Mouse (Mus musculus): ENCODE measurements around the gene Tekt5. TPM values are rescaled to one million over a fixed set of nuclear protein-coding genes. Genes with fewer than 3 reads are reported as not detected.

Tekt5 gene
- polyA plus RNA-seq, 1 experiment from 2014 or later: 0.22 TPM

DNA sequence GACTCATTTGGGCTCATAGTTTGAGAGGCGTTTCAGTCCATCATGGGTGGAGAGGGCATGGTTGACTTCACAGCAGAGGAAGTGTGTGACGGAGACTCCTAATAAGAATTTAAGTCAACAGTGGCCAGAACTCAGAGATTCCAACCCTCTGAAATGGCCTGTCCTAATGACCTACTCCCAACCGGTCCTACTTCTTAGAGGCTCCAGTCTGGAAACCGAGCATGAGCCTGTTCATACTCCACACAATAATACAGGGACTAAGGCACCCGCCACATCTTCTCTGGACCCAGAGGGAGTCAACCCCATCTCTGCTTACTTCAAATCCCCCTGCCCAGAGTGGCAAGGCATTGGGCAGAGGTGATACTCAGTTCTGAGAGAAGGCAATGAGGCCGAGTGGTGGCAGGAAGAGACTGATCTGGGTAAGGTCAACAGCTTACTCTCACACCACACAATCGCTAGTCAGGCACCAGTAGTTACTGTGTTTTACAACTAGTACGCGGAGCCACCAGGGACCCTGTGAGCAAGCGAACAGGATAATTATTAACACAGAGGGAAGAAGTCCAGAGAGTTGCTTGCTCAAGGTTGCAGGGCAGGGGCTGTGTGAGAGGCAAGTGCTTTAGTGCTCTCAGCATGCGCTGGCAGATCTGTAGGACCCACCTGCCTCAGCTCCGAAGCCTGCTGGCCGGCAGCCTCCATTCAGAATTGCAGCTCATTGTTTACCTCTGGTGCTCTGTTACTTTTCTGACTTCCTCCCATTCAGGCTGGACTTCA is 67.5 kb downstream of the Tekt5 start:
- H3K36me3 ChIP-seq: no peaks in the 10 kb centered on the region
- no peaks in the 10 kb centered on the region for H3K9me3 ChIP-seq
- H3K9ac ChIP-seq (replicated peaks): no peak overlapping the region
- H3K4me3 ChIP-seq: no peak overlapping the region
- H3K27ac ChIP-seq (replicated peaks): no peak overlapping the region
- no peaks in the 10 kb centered on the region for H3K4me1 ChIP-seq
- 65% methylated on average over 13 of the region's 13 CpGs for WGBS
- H3K4me2 ChIP-seq (replicated peaks): no peak overlapping the region
- H3K27me3 ChIP-seq: no peaks in the 10 kb centered on the region
- no peak for ATAC-seq (ENCODE audit: low FRiP score, low read depth)

DNA sequence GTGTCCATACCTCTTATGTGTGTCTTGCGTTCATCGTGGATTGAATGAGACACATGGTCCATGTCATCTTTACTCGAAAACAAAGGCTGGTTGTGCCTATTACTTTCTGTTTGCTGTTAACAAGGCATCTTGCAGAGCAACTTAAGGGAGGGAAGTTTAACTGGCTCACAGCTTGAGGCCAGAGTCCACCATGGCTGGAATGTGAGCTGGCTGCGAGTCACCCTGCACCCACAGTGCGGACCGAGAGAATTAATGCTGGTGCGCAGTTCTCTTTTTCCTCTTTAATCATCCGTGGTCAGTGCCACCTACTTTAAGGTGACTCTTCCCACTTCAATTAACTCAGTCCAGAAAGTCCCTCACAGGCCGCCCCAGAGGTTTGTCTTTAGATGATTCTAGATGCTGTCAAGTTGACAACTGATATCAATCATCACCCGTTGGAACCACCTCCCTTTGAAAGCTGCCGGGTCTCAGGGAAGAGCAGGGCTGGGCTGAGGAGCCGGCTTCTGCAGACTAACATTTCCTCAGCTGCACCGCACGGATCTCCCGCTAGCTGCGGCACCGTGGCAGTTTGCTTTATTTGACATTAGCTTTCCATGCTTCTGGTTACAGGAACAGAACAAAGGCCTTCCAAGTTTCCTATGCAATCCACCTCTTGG is 75.2 kb downstream of the Tekt5 start:
- H3K9ac ChIP-seq (replicated peaks): no peak overlapping the region
- H3K4me3 ChIP-seq: no peak overlapping the region
- no peaks in the 10 kb centered on the region; the same call in 1 of the 2 replicates for H3K27me3 ChIP-seq
- no peaks in the 10 kb centered on the region for H3K4me1 ChIP-seq
- no peaks in the 10 kb centered on the region for H3K36me3 ChIP-seq
- no peaks in the 10 kb centered on the region for H3K9me3 ChIP-seq
- WGBS: 66% methylated on average over 17 of the region's 17 CpGs
- H3K4me2 ChIP-seq (replicated peaks): no peak overlapping the region
- no peak overlapping the region for H3K27ac ChIP-seq (replicated peaks)
- no peak for ATAC-seq (ENCODE audit: low FRiP score, low read depth)

- Histone ChIP-seq H3K9ac (replicated peaks) (no peak overlapping the region), H3K27ac (replicated peaks) (no peak overlapping the region), H3K4me2 (replicated peaks) (no peak overlapping the region), H3K27me3 (peaks cover 23% of the 10 kb centered on the region), H3K9me3 (no peaks in the 10 kb centered on the region), H3K4me3 (no peak overlapping the region), H3K4me1 (peaks cover 7% of the 10 kb centered on the region; the same call in 1 of the 2 replicates), H3K36me3 (no peaks in the 10 kb centered on the region)
- no peak for ATAC-seq (ENCODE audit: low FRiP score, low read depth)
- WGBS: 62% methylated on average over 4 of the region's 4 CpGs
These were observed 78.1 kb downstream of the Tekt5 start for GRCm38 (mm10) chr16:10317197-10317544.

GRCm38 (mm10) chr16:10316493-10317196 is 78.6 kb downstream of the Tekt5 start:
- no peak for ATAC-seq (ENCODE audit: low FRiP score, low read depth)
- H3K36me3 ChIP-seq: no peaks in the 10 kb centered on the region
- no peak overlapping the region for H3K4me2 ChIP-seq (replicated peaks)
- H3K27ac ChIP-seq (replicated peaks): no peak overlapping the region
- H3K9ac ChIP-seq (replicated peaks): no peak overlapping the region
- no peak overlapping the region for H3K4me3 ChIP-seq
- H3K27me3 ChIP-seq: peaks cover 28% of the 10 kb centered on the region
- H3K9me3 ChIP-seq: no peaks in the 10 kb centered on the region
- 78% methylated on average over 10 of the region's 10 CpGs for WGBS
- peaks cover 7% of the 10 kb centered on the region; the same call in 1 of the 2 replicates for H3K4me1 ChIP-seq

DNA sequence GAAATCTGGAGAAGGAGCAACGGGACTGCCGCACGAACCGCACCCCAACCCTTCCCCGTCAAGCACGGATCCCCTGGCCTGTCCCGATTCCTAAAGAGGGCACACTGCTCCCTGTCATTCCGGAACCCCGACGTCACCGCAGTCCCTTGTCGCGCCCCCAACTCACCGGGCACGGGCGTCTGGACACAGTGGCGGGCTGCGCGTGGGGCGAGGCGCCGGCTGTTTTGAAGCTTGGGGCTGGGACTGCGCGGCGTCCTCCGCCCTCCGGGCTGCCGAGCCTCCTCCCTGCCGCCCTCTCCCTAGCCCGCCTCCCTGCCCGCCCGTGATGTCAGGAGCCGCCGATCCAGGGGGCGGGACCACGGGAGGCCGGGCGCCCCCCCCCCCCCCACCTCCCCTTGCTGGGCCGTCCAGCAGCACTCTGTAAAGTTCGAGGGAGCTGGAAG is 81.6 kb downstream of the Tekt5 start, which contains the start of gene Emp2:
TSS of gene Emp2 (minus strand) at position 323 of the 443 bp plus-strand sequence.
- peaks cover 7% of the 10 kb centered on the region; the same call in 1 of the 2 replicates for H3K4me1 ChIP-seq
- peak within 1 kb of the TSS; percentile 50 for H3K4me3 ChIP-seq
- no peak within 1 kb of the TSS for H3K27ac ChIP-seq (replicated peaks)

GRCm38 (mm10) chr16:10313226-10313625 is 82.1 kb downstream of the Tekt5 start:
- peaks cover 7% of the 10 kb centered on the region; the same call in 1 of the 2 replicates for H3K4me1 ChIP-seq
- WGBS: 3% methylated on average over 15 of the region's 15 CpGs
- peak; percentile 62 for ATAC-seq (ENCODE audit: low FRiP score, low read depth)
- H3K4me2 ChIP-seq (replicated peaks): peak overlapping the region; percentile 89
- H3K36me3 ChIP-seq: no peaks in the 10 kb centered on the region
- H3K9ac ChIP-seq (replicated peaks): peak overlapping the region; percentile 40
- peaks cover 35% of the 10 kb centered on the region for H3K27me3 ChIP-seq
- H3K4me3 ChIP-seq: peak overlapping the region; percentile 50
- H3K9me3 ChIP-seq: no peaks in the 10 kb centered on the region
- H3K27ac ChIP-seq (replicated peaks): no peak overlapping the region

More for the DNA sequence above, 81.6 kb downstream of the Tekt5 start, which contains the start of gene Emp2:
- Histone ChIP-seq H3K36me3 (no peaks in the 10 kb centered on the region), H3K4me2 (replicated peaks) (peak within 1 kb of the TSS; percentile 89), H3K9ac (replicated peaks) (peak within 1 kb of the TSS; percentile 40), H3K9me3 (no peaks in the 10 kb centered on the region), H3K27me3 (peaks cover 35% of the 10 kb centered on the region)
- ATAC-seq (ENCODE audit: low FRiP score, low read depth): peak; percentile 86
- WGBS: 2% methylated on average over 14 of the region's 40 CpGs

DNA sequence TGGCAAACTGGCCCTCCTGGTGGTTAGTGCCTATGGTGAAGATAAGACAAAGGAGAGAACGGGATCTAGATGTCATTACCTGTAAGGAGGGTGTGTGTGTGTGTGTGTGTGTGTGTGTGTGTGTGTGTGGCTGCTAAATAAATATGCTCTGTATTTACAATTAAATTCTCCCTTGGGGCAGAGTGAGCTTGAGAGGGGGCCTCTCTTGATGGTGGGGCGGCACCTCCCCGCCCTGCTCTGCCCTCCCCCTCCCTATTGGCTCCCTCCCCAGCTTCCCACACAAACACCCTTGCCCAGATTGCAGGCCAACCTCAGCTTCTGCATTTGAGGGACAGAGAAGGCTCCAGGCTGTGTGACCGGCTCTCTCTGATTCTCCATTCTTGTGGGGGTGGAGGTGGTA is 83.3 kb downstream of the Tekt5 start:
- Histone ChIP-seq H3K27ac (replicated peaks) (no peak overlapping the region), H3K27me3 (peaks cover 35% of the 10 kb centered on the region), H3K4me3 (no peak overlapping the region), H3K36me3 (no peaks in the 10 kb centered on the region), H3K4me1 (peaks cover 7% of the 10 kb centered on the region; the same call in 1 of the 2 replicates), H3K9ac (replicated peaks) (no peak overlapping the region), H3K4me2 (replicated peaks) (no peak overlapping the region), H3K9me3 (no peaks in the 10 kb centered on the region)
- ATAC-seq (ENCODE audit: low FRiP score, low read depth): no peak
- 87% methylated on average over 4 of the region's 4 CpGs for WGBS

DNA sequence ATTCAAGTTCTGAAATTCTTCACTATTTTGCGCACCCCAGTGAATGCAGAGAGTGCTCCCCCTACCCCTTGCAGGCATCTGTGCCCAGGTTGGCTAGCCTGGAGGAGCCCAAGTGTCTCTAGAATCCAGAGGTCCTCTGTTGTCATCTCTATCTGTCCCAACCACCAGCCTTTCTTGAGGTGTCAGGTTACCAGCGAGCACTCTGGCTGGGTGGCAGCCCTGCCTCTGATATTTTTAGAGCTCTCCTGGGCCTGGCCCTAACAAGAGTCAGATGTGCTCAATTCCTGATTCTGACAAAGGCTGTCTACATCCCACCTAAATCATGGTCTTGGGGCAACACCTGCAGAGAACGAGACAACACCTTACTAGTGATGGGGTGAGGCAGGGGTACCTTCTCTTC is 84.2 kb downstream of the Tekt5 start:
- Histone ChIP-seq H3K9me3 (no peaks in the 10 kb centered on the region), H3K27me3 (peaks cover 35% of the 10 kb centered on the region), H3K36me3 (no peaks in the 10 kb centered on the region), H3K4me2 (replicated peaks) (no peak overlapping the region), H3K4me3 (no peak overlapping the region), H3K9ac (replicated peaks) (no peak overlapping the region), H3K27ac (replicated peaks) (no peak overlapping the region), H3K4me1 (peaks cover 7% of the 10 kb centered on the region; the same call in 1 of the 2 replicates)
- ATAC-seq (ENCODE audit: low FRiP score, low read depth): no peak
- WGBS: 65% methylated on average over 3 of the region's 3 CpGs

DNA sequence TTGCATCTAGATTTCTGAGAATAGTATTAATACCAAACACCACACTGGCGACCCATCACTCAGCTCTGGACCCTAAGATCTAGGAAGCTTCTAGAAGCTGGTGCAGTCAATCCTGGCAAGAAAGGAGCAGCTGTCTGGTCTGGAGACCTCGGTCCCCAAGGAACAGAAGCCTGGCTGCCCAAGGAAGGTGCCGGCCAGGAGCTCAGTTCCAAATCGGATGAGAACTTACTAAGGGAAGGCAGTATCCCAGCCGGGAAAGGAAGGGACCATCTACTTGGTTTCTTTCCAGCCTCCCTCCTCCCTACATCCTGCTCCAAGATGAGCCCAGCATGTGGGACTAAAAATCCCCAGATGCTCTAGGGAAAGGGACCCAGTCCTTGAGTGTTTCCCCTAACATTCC is 84.8 kb downstream of the Tekt5 start:
- H3K36me3 ChIP-seq: no peaks in the 10 kb centered on the region
- 84% methylated on average over 5 of the region's 5 CpGs for WGBS
- peaks cover 35% of the 10 kb centered on the region for H3K27me3 ChIP-seq
- no peaks in the 10 kb centered on the region for H3K9me3 ChIP-seq
- no peak overlapping the region for H3K9ac ChIP-seq (replicated peaks)
- H3K4me1 ChIP-seq: peaks cover 7% of the 10 kb centered on the region; the same call in 1 of the 2 replicates
- no peak overlapping the region for H3K27ac ChIP-seq (replicated peaks)
- no peak overlapping the region for H3K4me2 ChIP-seq (replicated peaks)
- ATAC-seq (ENCODE audit: low FRiP score, low read depth): no peak
- H3K4me3 ChIP-seq: no peak overlapping the region
